Mouse (Mus musculus): ENCODE results near the gene Fbxl15.

Gene Fbxl15

DNA sequence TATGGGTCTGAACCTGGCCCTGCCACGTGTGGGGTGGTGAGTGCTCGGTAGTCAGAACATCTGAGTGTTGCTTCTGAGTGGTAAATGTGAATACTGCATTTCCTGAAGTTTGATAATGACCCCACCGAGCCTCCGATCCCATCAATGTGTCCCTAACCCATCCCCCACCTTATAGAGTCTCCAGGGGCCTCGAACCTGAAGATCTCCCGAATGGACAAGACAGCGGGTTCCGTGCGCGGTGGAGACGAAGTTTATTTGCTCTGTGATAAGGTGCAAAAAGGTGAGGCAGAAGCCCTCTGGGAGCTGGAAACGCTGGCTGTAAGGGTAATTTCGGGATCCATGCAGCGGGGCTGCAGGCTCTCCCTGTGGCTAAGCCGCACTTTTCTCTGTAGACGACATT is 20.2 kb upstream of the Fbxl15 start:
- intact Hi-C loops (cut with DNase I), result loop anchor here (5.0 kb wide), 1 partner anchor 170 kb away; no protein-coding TSS in a partner anchor

DNA sequence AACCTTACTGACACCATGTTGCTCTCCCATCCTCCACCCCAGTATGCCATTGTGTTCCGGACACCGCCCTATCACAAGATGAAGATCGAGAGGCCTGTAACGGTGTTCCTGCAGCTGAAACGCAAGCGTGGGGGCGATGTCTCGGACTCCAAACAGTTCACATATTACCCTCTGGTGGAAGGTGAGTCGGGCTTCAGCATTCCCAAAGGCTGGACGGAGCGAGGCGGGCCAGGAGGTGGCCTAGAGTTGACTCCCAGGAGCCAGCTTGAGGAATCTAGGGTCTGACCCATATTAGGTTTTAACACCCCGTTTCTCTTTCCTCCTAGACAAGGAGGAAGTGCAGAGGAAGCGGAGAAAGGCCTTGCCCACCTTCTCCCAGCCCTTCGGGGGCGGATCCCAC is 19.7 kb upstream of the Fbxl15 start:
- intact Hi-C loops (cut with DNase I), result loop anchor here (5.0 kb wide), 1 partner anchor 171 kb away; no protein-coding TSS in a partner anchor

DNA sequence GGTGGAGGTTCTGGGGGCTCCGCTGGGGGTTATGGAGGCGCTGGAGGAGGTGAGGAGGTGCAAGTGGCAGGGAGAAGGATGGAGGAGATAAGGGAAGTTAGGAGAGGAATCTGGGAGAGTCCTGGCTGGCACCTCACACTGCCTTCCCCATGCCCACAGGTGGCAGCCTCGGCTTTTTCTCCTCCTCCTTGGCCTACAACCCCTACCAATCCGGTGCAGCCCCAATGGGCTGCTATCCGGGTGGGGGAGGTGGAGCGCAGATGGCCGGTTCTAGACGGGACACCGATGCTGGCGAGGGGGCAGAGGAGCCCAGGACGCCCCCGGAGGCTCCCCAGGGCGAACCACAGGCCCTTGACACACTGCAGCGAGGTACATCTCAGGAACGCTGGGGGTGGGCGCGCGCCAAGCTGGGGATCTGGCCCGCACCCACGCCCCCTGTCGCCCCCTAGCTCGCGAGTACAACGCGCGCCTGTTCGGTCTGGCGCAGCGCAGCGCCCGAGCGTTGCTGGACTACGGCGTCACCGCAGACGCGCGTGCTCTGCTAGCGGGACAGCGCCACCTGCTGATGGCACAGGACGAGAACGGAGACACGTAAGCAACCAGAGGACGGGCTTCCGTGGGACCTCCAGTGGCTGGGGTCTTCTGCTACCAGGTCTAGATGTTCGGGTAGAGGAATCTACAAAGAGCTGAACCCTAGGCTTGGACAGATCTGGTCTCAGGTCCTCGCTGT is 19.1 kb upstream of the Fbxl15 start:
- intact Hi-C loops (cut with DNase I), result loop anchor here (5.0 kb wide), 1 partner anchor 172 kb away; no protein-coding TSS in a partner anchor

DNA sequence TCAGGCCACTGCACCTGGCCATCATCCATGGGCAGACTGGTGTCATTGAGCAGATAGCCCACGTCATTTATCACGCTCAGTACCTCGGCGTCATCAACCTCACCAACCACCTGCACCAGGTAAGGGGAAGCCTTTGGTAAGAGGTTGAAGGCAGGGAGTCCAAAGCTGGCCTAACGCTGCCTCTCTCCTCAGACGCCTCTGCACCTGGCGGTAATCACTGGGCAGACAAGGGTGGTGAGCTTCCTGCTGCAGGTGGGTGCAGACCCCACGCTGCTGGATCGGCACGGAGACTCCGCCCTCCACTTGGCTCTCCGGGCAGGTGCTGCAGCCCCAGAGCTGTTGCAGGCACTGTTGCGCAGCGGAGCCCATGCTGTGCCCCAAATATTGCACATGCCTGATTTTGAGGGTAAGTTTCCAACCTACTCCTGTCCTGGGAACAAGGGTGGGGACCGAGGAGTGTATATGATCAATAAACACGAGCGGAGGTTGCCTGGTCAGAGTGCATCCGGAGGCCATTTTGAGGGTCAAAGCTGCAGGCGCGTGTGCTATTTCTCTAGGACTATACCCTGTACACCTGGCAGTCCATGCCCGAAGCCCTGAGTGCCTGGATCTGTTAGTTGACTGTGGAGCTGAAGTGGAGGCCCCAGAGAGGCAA is 18.2 kb upstream of the Fbxl15 start:
- intact Hi-C loops (cut with DNase I), result loop anchor here (5.0 kb wide), 1 partner anchor 172 kb away; no protein-coding TSS in a partner anchor

DNA sequence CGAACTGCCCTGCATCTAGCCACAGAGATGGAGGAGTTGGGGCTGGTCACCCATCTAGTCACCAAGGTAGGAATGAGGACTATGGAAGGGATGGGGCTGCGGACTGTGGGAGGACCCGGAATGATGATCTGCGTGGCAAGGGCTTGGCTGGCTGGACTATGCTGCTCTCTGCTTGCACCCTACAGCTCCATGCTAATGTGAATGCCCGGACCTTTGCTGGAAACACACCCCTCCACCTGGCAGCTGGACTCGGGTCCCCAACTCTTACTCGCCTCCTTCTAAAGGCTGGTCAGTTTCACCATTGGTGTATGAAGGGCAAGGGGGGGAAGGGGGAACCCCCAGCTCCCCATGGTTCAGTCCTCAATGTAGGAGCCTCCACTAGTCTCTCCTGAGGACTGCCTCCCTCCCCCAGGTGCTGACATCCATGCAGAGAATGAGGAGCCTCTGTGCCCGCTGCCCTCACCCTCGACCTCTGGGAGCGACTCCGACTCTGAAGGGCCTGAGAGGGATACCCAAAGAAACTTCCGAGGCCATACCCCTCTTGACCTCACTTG is 17.6 kb upstream of the Fbxl15 start:
- intact Hi-C loops (cut with DNase I), result no loop called here

DNA sequence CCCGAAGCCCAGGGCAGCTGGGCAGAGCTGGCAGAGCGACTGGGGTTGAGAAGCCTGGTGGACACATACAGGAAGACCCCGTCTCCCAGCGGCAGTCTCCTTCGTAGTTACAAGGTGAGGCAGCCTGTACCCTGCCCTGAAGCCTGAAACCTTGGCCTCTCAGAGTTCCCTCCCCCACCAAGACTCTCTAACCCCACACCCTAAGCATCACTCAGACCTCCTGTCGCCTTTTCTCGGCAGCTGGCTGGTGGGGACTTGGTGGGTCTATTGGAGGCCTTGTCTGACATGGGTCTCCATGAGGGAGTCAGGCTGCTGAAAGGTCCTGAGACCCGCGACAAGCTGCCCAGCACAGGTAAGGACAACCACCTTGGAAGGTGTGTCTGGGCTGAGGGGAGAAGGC is 16.6 kb upstream of the Fbxl15 start:
- intact Hi-C loops (cut with DNase I), result no loop called here

DNA sequence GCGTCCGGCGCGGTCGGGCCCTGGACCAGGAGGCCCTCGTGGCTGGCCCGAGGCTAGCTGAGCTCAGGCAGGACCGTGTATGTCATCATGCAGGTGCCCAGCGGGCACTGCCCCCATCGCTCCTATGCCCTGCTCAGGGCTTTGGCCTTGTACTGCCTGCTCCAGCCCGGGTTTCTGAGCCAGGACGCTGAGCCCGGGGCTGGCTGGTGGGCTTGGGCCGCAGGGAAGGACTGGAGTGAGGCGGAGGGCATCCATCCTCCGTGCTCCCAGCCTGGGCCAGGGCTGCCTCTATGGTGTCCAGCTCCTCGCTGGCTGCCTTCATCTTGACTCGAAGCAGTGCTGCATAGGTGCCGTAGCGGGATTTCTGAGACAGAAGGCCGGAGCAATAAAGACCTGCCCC is 15.4 kb upstream of the Fbxl15 start:
- intact Hi-C loops (cut with DNase I), result no loop called here

DNA sequence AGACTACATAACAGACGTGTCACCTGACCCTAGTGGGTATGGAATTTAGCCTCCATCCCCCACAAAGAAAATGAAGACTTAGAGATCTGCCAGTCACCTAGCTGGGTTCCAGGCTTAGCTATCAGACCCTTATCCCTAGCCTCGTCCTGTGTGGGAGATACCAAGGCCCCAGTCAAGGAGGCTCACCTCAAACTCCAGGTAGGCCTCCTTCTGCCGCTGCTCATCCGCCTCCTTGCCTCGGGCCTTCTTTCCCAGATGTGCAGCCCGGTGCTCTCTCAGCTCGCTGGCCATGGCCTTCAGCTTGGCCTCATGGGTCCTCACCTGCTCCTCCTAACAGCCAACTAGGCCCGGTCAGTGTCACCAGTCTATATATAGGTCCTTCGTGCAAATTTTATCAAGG is 14.9 kb upstream of the Fbxl15 start:
- intact Hi-C loops (cut with DNase I), result no loop called here

DNA sequence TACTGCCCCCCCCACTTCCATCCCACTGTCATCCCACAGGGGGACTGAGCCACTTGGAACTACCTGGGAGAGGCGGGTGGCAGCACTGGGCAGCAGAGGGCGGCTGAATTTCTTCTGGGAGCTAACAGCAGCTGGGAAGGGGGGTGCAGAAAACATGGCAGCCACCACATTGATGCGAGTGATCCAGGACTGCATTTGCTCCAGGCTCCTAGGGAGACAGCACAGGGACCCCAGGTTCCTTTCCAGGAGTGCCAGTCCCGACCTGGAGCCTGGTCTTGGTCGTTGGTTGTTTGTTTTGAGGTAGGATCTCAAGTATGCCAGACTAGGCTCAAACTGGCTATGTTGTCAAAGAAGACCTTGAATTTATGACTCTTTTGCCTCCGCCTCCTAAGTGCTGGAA is 14.4 kb upstream of the Fbxl15 start:
- intact Hi-C loops (cut with DNase I), result no loop called here

DNA sequence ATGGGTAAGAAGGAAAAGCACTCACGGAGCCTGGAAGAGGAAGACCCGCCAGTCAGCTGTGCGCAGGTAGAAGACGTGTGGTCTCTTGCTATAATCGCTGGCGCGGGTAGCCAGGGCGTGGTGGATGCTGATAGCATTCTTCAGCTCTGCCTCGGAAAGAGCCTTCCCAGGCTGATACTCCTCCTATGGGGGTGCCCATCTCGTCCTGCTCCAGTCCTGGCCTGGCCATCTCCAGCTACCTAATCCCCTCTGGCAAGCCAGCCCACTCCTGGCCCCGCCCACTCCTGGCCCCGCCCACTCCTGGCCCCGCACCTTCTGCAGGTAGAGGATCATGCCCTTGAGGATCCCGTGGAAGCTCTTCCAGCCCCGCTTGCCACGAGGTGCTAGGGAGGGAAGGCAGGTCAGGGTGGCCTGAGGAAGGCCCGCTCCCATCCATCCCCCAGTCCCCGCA is 13.8 kb upstream of the Fbxl15 start:
- intact Hi-C loops (cut with DNase I), result no loop called here

DNA sequence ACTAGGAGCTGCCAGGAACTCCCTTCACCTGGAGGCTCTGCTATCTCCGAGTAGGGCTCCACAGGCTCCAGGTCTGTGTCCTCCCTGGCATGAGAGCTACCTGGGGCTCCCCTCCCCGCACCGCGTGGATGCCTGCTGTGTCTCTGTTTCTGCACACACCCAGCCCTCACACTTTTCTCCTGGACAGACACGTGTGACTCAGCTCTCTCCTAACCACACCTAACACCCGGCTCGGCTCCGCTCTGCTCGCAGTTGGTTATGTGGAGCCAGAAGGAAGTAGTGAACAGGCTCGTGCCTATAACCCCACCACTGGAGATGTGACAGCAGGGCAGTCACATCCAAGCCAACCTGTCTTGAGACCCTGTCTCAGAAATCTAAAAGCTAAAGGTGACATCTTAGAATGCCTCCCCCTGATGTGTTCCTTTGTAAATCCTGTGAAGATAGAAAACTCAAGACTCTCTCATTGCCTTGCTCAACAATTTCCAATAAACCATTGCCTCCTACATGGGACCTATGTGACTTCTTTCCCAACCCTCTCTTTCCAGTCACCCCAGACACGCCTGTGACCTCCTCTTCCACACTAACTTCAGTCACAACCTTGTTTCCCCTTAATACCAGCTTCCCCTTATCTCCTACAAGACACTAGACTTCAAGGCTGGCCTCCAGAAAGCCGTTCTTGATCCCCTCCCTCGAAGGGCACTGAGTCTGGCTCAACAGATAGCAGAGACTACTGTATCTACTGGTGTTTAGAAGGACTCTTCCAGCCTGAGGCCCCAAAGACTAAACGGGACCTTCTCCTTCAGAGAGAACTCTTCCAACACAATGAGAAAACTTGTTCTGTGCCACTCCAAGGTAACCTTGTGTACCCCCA is 12.9 kb upstream of the Fbxl15 start:
- intact Hi-C loops (cut with DNase I), result no loop called here

DNA sequence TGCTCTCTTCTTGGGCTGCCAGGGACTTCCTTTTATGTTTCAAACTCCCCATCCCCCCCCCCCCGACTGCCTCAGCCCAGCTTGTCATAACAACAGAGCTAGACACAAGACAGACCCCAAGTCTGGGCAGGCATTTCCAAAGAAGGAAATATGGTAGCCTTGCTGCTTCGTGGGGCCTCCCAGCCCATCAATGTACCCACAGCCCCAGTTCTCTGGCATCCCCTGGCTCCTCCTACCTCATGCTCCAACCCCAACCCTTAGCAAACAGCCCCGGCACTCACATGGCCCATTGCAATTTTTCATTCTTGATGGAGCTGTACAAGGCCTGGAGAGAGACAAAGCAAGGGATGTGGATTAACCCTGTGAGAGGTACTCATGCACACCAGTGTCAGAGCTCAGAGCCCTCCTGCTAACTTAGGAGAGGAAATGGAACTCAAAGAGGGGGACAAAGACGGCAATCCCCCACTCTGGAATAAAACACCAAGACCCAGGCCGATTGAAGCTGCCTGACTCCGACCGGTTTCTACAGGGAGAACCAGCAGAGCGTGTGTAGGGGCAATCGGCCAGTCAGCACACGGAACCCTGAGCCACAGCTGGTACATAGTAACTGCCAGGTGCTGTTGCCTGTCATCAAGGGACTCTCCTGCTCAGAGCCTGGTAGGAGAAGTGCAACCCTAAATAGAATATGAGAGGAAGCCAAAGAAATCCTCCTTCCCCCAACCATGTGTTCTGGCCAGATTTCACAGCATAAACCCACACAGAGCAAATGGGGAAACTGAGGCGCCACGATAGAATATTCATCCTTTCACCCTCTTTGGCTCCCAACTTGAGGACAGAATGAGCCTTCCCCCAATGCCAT is 12.0 kb upstream of the Fbxl15 start:
- intact Hi-C loops (cut with DNase I), result no loop called here

DNA sequence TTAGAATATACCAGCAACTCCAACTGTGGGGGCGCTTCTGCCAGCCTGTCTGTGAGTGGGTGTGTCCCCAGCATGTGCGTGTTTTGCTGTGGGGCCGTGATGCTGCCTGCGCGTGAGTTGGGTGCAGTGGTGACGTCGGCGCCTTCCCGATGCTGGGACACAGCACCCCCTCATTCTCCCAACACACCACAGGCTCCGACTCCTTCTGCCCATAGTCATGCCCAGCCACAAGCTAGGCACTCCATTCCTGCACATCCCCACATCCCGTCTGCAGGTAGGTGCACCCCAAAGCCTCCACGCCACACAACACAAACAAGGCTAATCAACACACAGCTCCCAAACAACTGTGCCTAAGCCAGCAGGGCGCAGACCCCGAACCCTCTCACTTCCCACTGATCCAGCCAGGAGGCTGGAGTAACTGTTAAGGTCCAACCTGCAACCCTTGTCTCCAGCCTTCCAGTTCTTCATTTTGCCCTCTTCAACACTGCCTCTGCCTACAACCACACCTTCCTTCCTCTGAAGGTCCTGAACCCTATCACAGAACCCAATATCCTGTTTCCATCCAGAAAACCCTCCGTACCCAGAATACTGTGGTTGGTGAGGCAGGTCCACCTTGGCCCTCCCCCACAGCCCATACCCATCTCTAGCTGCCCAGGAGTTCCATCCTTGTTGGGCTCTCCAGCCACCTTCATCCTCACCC is 11.0 kb upstream of the Fbxl15 start:
- intact Hi-C loops (cut with DNase I), result no loop called here

DNA sequence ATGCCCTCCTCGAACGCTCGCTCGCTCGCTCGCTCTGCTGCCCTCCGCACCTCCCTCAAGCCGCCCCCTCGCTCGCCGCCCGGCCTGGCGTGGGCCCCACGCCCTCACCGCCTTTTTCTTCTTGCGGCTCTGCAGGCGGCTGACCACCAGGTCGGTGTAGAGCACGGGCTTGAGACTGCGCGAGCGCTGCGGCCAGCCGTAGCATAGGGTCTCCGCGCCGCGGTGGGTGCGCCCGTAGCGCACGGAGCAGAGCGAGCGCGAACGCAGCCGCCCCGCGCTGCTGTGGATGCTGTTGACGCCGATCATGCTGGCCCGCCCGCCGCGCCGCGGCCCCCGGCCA is 10.5 kb upstream of the Fbxl15 start:
- intact Hi-C loops (cut with DNase I), result no loop called here

DNA sequence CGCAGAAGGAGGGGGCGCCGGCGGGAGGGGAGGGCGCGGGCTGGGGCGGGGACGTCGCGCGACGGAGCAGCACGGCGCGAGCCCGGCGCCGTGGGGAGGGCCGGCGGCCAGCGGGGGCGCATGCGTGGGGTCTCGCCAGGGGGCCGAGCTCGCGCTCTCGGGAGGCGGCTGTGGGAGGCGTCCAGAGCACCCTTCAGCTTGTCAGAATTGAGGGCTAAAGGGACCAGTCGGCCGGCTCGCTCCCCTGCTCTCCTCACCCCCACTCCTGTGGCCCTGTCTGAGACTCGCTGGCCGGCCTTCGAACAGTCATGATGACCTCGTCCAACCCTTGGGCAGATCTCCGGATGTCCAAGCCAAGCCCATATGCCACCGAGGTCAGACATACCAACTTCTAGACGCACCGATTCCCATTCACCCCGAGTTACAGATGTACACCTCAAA is 9.9 kb upstream of the Fbxl15 start:
- intact Hi-C loops (cut with DNase I), result no loop called here

DNA sequence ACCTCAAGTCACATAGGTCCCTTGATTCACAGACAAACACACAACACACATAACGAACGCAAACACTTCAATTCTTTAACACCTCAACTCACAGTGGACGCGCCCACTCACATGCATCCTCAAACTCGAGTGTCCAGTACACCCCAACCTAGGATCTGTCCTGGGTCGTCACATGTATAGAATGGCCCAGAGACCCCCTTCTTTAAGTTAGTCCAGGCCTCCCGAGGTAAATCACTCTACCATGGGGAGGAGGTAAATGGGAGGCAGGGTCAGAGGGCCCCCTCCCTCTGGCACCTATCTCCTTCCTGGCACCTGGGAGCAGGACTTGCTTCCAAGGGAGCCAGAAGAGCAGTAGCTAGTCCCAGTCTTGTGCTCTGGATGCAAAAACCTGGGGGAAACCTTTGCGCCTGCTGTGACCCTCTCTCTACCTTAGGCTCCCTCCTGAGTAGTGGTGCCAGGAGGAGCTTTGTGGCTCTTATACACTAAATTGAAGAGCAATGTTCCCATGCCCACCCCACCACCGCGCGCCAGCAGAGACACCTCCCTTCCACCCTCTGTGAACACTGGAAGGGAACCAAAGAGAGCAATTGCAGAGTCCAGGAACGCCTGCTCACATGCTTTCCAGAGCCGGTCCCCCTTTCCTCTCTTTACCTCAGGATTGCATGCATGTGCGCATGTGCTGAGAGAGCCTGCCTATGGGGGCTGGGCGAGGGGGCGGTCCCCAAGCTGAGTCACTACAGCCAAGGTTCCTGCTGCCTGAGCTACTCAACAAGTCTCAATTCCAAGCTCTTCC is 9.2 kb upstream of the Fbxl15 start:
- intact Hi-C loops (cut with DNase I), result no loop called here

DNA sequence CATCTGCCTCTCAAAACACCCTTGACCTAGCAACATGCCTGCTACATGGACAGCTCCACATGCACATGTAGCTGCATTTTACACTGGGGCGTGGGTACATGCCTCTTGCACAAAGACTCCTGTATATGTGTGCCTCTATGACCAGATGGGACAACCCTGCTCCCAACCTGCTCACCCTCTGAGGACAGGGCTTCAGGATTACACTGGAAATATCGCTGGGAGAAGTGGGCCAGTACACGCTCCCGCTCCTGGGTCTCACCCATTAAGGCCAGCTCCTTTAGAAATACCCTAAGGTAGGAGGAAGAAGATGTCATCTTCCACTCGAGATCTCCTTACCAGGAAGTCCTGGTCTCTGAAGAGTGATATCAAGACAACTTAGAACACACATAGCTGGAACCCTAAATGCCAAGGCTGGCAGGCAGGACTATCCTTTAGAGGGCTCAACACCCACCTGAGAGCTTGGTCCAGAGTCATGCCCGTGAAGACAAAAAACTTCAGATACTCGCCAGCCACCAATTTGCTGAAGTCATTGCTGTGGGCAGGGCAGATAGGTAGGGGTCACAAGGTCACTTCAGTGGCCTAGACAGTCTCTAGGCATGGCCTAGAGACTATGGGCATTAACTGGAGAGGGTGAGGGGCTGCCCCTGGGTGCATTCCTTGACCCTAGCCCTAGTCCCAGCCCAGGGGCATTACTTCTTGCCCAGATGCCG is 7.8 kb upstream of the Fbxl15 start:
- intact Hi-C loops (cut with DNase I), result no loop called here

DNA sequence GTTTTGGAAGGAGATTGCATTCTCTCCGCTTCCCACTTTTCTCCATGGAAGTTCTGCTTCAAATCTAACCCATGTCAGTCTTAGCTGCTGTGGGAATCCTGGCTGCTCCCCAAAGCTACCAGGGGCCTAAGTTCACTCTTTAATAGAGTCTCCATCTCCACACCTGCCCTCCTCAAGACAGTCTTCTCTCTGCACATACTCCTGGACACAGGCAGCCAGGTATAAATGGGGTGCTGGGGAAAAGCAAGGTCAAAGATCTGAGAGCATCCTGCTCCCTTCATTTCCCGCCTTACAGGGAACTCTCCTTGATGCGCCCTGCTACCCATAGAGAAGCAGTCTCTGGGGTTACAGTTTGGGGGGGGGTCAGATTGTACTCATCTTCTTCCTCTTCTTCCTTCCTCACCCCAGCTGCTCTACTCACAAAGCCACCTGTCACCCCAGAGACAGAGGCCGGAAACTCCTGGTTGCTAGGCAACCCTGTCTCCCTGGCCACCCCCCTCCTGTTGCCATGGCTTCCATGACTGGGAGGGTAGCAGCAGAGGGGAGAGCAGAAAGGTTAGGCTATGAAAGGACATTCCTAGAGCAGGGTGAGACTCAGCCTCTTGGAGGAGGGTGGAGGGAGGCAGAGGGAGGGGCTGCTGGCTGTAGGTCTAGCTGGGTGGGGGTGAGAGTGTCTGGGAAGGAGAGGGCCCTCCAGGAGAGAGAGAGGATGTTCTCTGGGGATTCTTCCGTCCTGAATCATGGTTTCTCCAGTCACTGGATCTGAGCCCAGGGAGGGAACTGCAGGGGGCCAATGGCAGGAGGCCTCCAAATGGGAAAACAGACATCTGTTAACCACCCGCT is 6.7 kb upstream of the Fbxl15 start:
- intact Hi-C loops (cut with DNase I), result no loop called here

All from adrenal gland (tissue).